8 mouse cellular contexts compared by ENCODE assay signal in the genomic region with DNA sequence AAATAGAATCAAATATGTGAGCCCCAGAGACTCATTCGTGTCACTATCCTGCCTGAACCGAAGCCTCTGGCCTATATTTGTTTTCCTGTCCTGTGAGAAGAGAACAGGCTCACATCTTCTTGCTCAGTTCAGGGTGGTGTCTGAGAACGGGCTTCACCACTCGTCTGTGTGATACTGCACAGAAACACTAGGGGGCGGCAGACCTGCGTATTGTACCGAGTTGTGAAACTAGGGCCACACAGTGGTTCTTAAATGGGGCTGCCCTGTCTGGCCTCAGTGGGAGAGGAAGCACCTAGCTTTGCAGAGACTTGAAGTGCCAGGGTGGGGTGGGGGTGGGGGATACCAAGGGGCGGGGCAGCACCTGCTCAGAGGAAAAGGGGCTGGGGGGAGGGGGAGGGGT. TPM values are rescaled to one million over a fixed set of nuclear protein-coding genes. Genes with fewer than 3 reads are reported as not detected.
DNase-seq lines count a peak whose midpoint lies in the region; ATAC-seq and TF ChIP-seq lines count a peak whose summit lies in the region.

No protein-coding gene starts in this region.

- WGBS in embryonic facial prominence, embryonic 10.5 days = 9% methylated on average over 8 of the region's 8 CpGs
- 4% methylated on average over 8 of the region's 8 CpGs for WGBS in heart, adult 2 months
- WGBS in limb, embryonic 12.5 days = 6% methylated on average over 7 of the region's 8 CpGs

- TF ChIP-seq CTCF in heart, adult 2 months (IDR thresholded peaks at IDR 0.05) = peak; percentile 80

- H3K27me3 ChIP-seq in embryonic facial prominence, embryonic 10.5 days (replicated peaks; ENCODE audit: low read depth, poor library complexity, severe bottlenecking) = no peaks in the 10 kb centered on the region
- no peaks in the 10 kb centered on the region for H3K27me3 ChIP-seq in heart, adult 2 months (ENCODE audit: control insufficient read depth, insufficient read depth, low read length)
- no peaks in the 10 kb centered on the region for H3K27me3 ChIP-seq in limb, embryonic 12.5 days
- no peaks in the 10 kb centered on the region for H3K27me3 ChIP-seq in myocyte (ENCODE audit: control insufficient read depth, insufficient read depth, insufficient read length)
- H3K27me3 ChIP-seq in splenic B cell, adult 2 months (ENCODE audit: control insufficient read depth, insufficient read depth, low read length, poor library complexity, severe bottlenecking) = no peaks in the 10 kb centered on the region

- no peak overlapping the region; the same call in 1 of the 2 replicates for H3K4me2 ChIP-seq in limb, embryonic 12.5 days
- H3K4me2 ChIP-seq in myocyte (ENCODE audit: low read depth) = no peak overlapping the region

- no peaks in the 10 kb centered on the region for H3K36me3 ChIP-seq in embryonic facial prominence, embryonic 10.5 days (replicated peaks)
- no peaks in the 10 kb centered on the region for H3K36me3 ChIP-seq in heart, adult 2 months (ENCODE audit: control insufficient read depth, insufficient read depth, low read length)
- H3K36me3 ChIP-seq in limb, embryonic 12.5 days = no peaks in the 10 kb centered on the region
- no peaks in the 10 kb centered on the region for H3K36me3 ChIP-seq in myocyte (ENCODE audit: control insufficient read depth, insufficient read depth)
- no peaks in the 10 kb centered on the region for H3K36me3 ChIP-seq in splenic B cell, adult 2 months (ENCODE audit: control insufficient read depth, insufficient read depth, low read length, poor library complexity, severe bottlenecking)

- 0 out of 2 replicates have a peak, but pooled peaks have one; percentile 56 for ATAC-seq in limb, embryonic 12.5 days (ENCODE audit: insufficient number of reproducible peaks, insufficient read depth, low FRiP score, low TSS enrichment, low read depth)

- H3K9me3 ChIP-seq in embryonic facial prominence, embryonic 10.5 days = no peaks in the 10 kb centered on the region
- no peaks in the 10 kb centered on the region for H3K9me3 ChIP-seq in limb, embryonic 12.5 days

- H3K4me3 ChIP-seq in embryonic facial prominence, embryonic 10.5 days = no peak overlapping the region
- no peak overlapping the region for H3K4me3 ChIP-seq in heart, adult 2 months
- H3K4me3 ChIP-seq in limb, embryonic 12.5 days (replicated peaks) = no peak overlapping the region
- no peak overlapping the region for H3K4me3 ChIP-seq in myocyte

- peaks cover 11% of the 10 kb centered on the region for H3K4me1 ChIP-seq in embryonic facial prominence, embryonic 10.5 days
- peaks cover 4% of the 10 kb centered on the region for H3K4me1 ChIP-seq in heart, adult 2 months (ENCODE audit: control insufficient read depth, insufficient read depth, low read length)
- H3K4me1 ChIP-seq in limb, embryonic 12.5 days (replicated peaks) = no peaks in the 10 kb centered on the region; the same call in 1 of the 2 replicates

- no peaks in the 10 kb centered on the region for H3K79me2 ChIP-seq in heart, adult 2 months (replicated peaks; ENCODE audit: control insufficient read depth, insufficient read depth, low read length)
- no peaks in the 10 kb centered on the region for H3K79me2 ChIP-seq in myocyte (ENCODE audit: control insufficient read depth, insufficient read depth)

- intact Hi-C loops in heart, adult 2 months (cut with DNase I) = loop anchor here (1.0 to 5.0 kb wide), 6 partner anchors 62 to 428 kb away; no protein-coding TSS in a partner anchor

- peak; percentile 78; the same call in 1 of the 2 replicates for TF ChIP-seq EP300 in heart, adult 2 months (IDR thresholded peaks at IDR 0.05; ENCODE audit: insufficient read depth, low read depth, low read length)

- no peak overlapping the region for H3K9ac ChIP-seq in heart, adult 2 months (ENCODE audit: low read depth, low read length)
- H3K9ac ChIP-seq in limb, embryonic 12.5 days (replicated peaks) = no peak overlapping the region

- H3ac ChIP-seq in myocyte (ENCODE audit: control insufficient read depth, insufficient read length) = no peak overlapping the region

- no peak overlapping the region for H3K27ac ChIP-seq in embryonic facial prominence, embryonic 10.5 days (replicated peaks)
- no peak overlapping the region for H3K27ac ChIP-seq in heart, adult 2 months
- H3K27ac ChIP-seq in limb, embryonic 12.5 days = no peak overlapping the region

- no peak for TF ChIP-seq POLR2A in heart, adult 2 months (IDR thresholded peaks at IDR 0.05; ENCODE audit: insufficient read depth, low read depth, low read length)
- no peak for TF ChIP-seq POLR2A in myocyte (IDR thresholded peaks at IDR 0.05; ENCODE audit: insufficient read length, low read depth)

- DNase-seq in 416B (ENCODE audit: low read depth) = peak; percentile 83
- peak; percentile 90 for DNase-seq in adrenal gland, postnatal 10 days
- DNase-seq in embryonic facial prominence, embryonic 10.5 days (ENCODE audit: low spot score) = peak; percentile 81
- DNase-seq in heart, adult 2 months = peak; percentile 83 to 85
- DNase-seq in kidney, adult 9 months = peak; percentile 83
- peak; percentile 87 for DNase-seq in splenic B cell, adult 2 months (ENCODE audit: low read depth, low spot score)

TF ChIP-seq in myocyte, 11 proteins besides CTCF, POLR2A, EP300 and RAD21:
- TF ChIP-seq TCF3 (IDR thresholded peaks at IDR 0.05; ENCODE audit: insufficient read length, low read depth) = no peak
- 0 out of 2 replicates have a peak, but pooled peaks have one; percentile 21 for TF ChIP-seq CEBPB (IDR thresholded peaks at IDR 0.05; ENCODE audit: insufficient read depth, poor library complexity, severe bottlenecking)
- TF ChIP-seq E2F4 (IDR thresholded peaks at IDR 0.05; ENCODE audit: insufficient read depth) = no peak

RNA-seq across cellular contexts. Expression of gene Il1r2, which starts 42.5 kb away (rescaled TPM):
- total RNA-seq in adrenal gland, postnatal 10 days (2021) = under 1 TPM; 0.36 to 0.60 TPM
- polyA plus RNA-seq in embryonic facial prominence, embryonic 10.5 days (2016; fragmentation: Nextera tagmentation; extraction: Ambion mirVana) = 0.20 and 0.31 TPM in 2 replicates
- under 1 TPM in 1 of 2 experiments, not detected in 1; 0.23 TPM for total RNA-seq in heart, adult 2 months (2021)
- polyA plus RNA-seq in heart, adult 2 months (2012; rRNA removed) = 0.20 TPM in 2 replicates
- polyA plus RNA-seq in limb, embryonic 12.5 days (2016; fragmentation: Nextera tagmentation; extraction: Ambion mirVana) = 0.50 and 0.63 TPM in 2 replicates
- polyA plus RNA-seq in myocyte (2012; fragmentation: generic; extraction: Trizol) = 0.10 TPM
